Mouse (Mus musculus) kidney, adult 10 weeks (tissue): ENCODE measurements around the gene Npff. TPM values are rescaled to one million over a fixed set of nuclear protein-coding genes. Genes with fewer than 3 reads are reported as not detected.

ENCODE experiments used
- polyA plus RNA-seq: library from polyadenylated mRNA; stranded (reverse); fragments of 350-450 nt; fragmentation: Illumina TruSeq; extraction: RNeasy Lipid Tissue Mini Kit (QIAGEN cat#74804); gene quantifications from one replicate; pipeline ENCODE4 v1.2.3, GENCODE M21; 2014; ENCODE audit warnings: low read depth, low replicate concordance

The Npff gene
- not detected for polyA plus RNA-seq

GRCm38 (mm10) chr15:102524892-102525485 lies at the start of gene Npff:
TSS of gene Npff (minus strand) at chr15:102524942.

GRCm38 (mm10) chr15:102517976-102518858 lies 6.5 kb downstream of the Npff start, which contains the start of gene Tarbp2:
TSS of gene Tarbp2 (plus strand) at chr15:102518192.

GRCm38 (mm10) chr15:102516728-102517404 lies 7.9 kb downstream of the Npff start, which contains the start of gene Map3k12:
TSS of gene Map3k12 (minus strand) at chr15:102517064.

GRCm38 (mm10) chr15:102503447-102503846 lies 21.3 kb downstream of the Npff start, which contains the start of gene Gm10337:
TSS of gene Gm10337 (plus strand) at chr15:102503722.

Other genes with a start within 250 kb of the Npff start
- 0.93 TPM for gene Mfsd5, start 245.5 kb downstream of the Npff start, polyA plus RNA-seq
- not detected for gene Espl1, start 228.7 kb downstream of the Npff start, polyA plus RNA-seq
- 84.0 TPM for gene Pfdn5, start 198.8 kb downstream of the Npff start, polyA plus RNA-seq
- gene Myg1, start 193.2 kb downstream of the Npff start, polyA plus RNA-seq: 4.4 TPM
- 3.6 TPM for gene Aaas, start 174.2 kb downstream of the Npff start, polyA plus RNA-seq
- not detected for gene Sp7, start 157.8 kb downstream of the Npff start, polyA plus RNA-seq
- gene Sp1, start 118.8 kb downstream of the Npff start, polyA plus RNA-seq: 55.3 TPM
- gene Amhr2, start 79.6 kb downstream of the Npff start, polyA plus RNA-seq: not detected
- gene Prr13, start 65.9 kb downstream of the Npff start, polyA plus RNA-seq: 53.1 TPM
- 701 TPM for gene Pcbp2, start 54.4 kb downstream of the Npff start, polyA plus RNA-seq
- gene Gm10337, start 21.2 kb downstream of the Npff start, polyA plus RNA-seq: not detected
- 1.4 TPM for gene Map3k12, start 7.9 kb downstream of the Npff start, polyA plus RNA-seq
- gene Tarbp2, start 6.8 kb downstream of the Npff start, polyA plus RNA-seq: 1.1 TPM
- gene Gm28047, start 100.1 kb upstream of the Npff start, polyA plus RNA-seq: not detected
- gene Atf7, start 100.5 kb upstream of the Npff start, polyA plus RNA-seq: 23.5 TPM
- 17.9 TPM for gene Atp5g2, start 147.4 kb upstream of the Npff start, polyA plus RNA-seq
- 63.3 TPM for gene Calcoco1, start 197.2 kb upstream of the Npff start, polyA plus RNA-seq